Mouse (Mus musculus): ENCODE data around the gene Nfkbie.

GRCm38 (mm10) chr17:45584939-45585678 is 29.6 kb downstream of the Nfkbie start:
- TF ChIP-seq ZKSCAN1 (IDR thresholded peaks at IDR 0.05; ENCODE audit: borderline replicate concordance, low read depth, low read length) (no peak), ETS1 (conservative IDR thresholded peaks at IDR 0.05; ENCODE audit: low read depth, low read length) (no peak), E2F4 (IDR thresholded peaks at IDR 0.05; ENCODE audit: insufficient replicate concordance, low read depth, low read length) (no peak), CHD2 (IDR thresholded peaks at IDR 0.05; ENCODE audit: low read length) (no peak), POLR2A (IDR thresholded peaks at IDR 0.05; ENCODE audit: low read depth, low read length) (no peak), TBP (conservative IDR thresholded peaks at IDR 0.05; ENCODE audit: low read depth, low read length) (no peak), CTCF (conservative IDR thresholded peaks at IDR 0.05 in 1 of 2, IDR thresholded peaks at IDR 0.05 in 1 of 2; ENCODE audit: low read depth in 2 of 2, low read length in 2 of 2) (peak; percentile 73 to 89), MAFK (IDR thresholded peaks at IDR 0.05; ENCODE audit: insufficient replicate concordance, low read length) (no peak), HCFC1 (IDR thresholded peaks at IDR 0.05; ENCODE audit: low read depth, low read length) (no peak), NRF1 (IDR thresholded peaks at IDR 0.05; ENCODE audit: low read depth, low read length) (no peak), CHD1 (IDR thresholded peaks at IDR 0.05; ENCODE audit: low read depth, low read length) (no peak), MAZ (IDR thresholded peaks at IDR 0.05; ENCODE audit: low read depth, low read length) (no peak), EP300 (IDR thresholded peaks at IDR 0.05; ENCODE audit: low read length) (no peak)

Data from CH12.LX (cell line).